Mouse (Mus musculus) liver, postnatal 0 days (tissue): Measurements from ENCODE around the gene Slc35a5.

ENCODE experiments used
- CTCF ChIP-seq: sonication (generic); IDR thresholded peaks from 2 replicates; pipeline ENCODE4 v1.5.1; 2016; ENCODE audit warnings: antibody characterized with exemption, low read depth
- EP300 ChIP-seq: IDR thresholded peaks from 2 replicates; pipeline ENCODE4 v1.6.1; 2016; ENCODE audit warnings: antibody characterized with exemption, low read depth, mild to moderate bottlenecking

- TF ChIP-seq CTCF (no peak), EP300 (no peak)
Measured at GRCm38 (mm10) chr16:45093137-45093731, 65.3 kb downstream of the Slc35a5 start, which contains the start of gene Ccdc80.
